Mouse (Mus musculus): Measurements from ENCODE around the gene Kif5a. TPM values are rescaled to one million over a fixed set of nuclear protein-coding genes. Genes with fewer than 3 reads are reported as not detected.

Kif5a gene
- polyA plus RNA-seq, 2 experiments, result 0.01 to 0.11 TPM

- Histone ChIP-seq H3K27me3 (ENCODE audit: control insufficient read depth, insufficient read depth, low read length) (no peaks in the 10 kb centered on the region), H3K4me3 (ENCODE audit: insufficient read depth in 1 of 2, low read depth in 2 of 2, low read length in 2 of 2) (peak overlapping the region; percentile 63 to 74), H3K4me1 (replicated peaks; ENCODE audit: control insufficient read depth in 2 of 2, insufficient read depth in 2 of 2, low read length in 1 of 2) (peaks cover 32 to 34% of the 10 kb centered on the region in 2 experiments), H3K9me3 (ENCODE audit: control insufficient read depth, low read length) (no peaks in the 10 kb centered on the region), H3K4me2 (ENCODE audit: low read depth) (peak overlapping the region; percentile 100), H3K36me3 (replicated peaks; ENCODE audit: control insufficient read depth, insufficient read depth, low read depth) (no peaks in the 10 kb centered on the region), H3K27ac (no peak overlapping the region), H3K9ac (replicated peaks) (peak overlapping the region; percentile 82)
- TF ChIP-seq CTCF (IDR thresholded peaks at IDR 0.05; ENCODE audit: low read depth) (no peak), EP300 (IDR thresholded peaks at IDR 0.05; ENCODE audit: low read depth) (no peak)
- DNase-seq (ENCODE audit: low read depth in 3 of 3, low spot score in 3 of 3) (no peak), ATAC-seq (ENCODE audit: insufficient read depth) (no peak)
- 2% methylated on average over 19 of the region's 21 CpGs for WGBS (ENCODE audit: insufficient replicate concordance)
These were observed 75.1 kb downstream of the Kif5a start for GRCm38 (mm10) chr10:127188079-127188453.

- H3K4me2 ChIP-seq (ENCODE audit: low read depth), result peak overlapping the region; percentile 100
- no peak overlapping the region for H3K9ac ChIP-seq (replicated peaks)
- DNase-seq (ENCODE audit: low read depth in 3 of 3, low spot score in 3 of 3) (no peak), ATAC-seq (ENCODE audit: insufficient read depth) (no peak)
- H3K4me3 ChIP-seq (ENCODE audit: insufficient read depth in 1 of 2, low read depth in 2 of 2, low read length in 2 of 2), result no peak overlapping the region
- H3K36me3 ChIP-seq (replicated peaks; ENCODE audit: control insufficient read depth, insufficient read depth, low read depth), result no peaks in the 10 kb centered on the region
- TF ChIP-seq CTCF (IDR thresholded peaks at IDR 0.05; ENCODE audit: low read depth), result no peak
- no peaks in the 10 kb centered on the region for H3K9me3 ChIP-seq (ENCODE audit: control insufficient read depth, low read length)
- H3K27me3 ChIP-seq (ENCODE audit: control insufficient read depth, insufficient read depth, low read length), result no peaks in the 10 kb centered on the region
- H3K4me1 ChIP-seq (replicated peaks; ENCODE audit: control insufficient read depth in 2 of 2, insufficient read depth in 2 of 2, low read length in 1 of 2), result peaks cover 32 to 34% of the 10 kb centered on the region in 2 experiments
- no peak overlapping the region for H3K27ac ChIP-seq
- WGBS (ENCODE audit: insufficient replicate concordance), result 62% methylated on average over 10 of the region's 10 CpGs
These were observed 75.6 kb downstream of the Kif5a start for GRCm38 (mm10) chr10:127187371-127188078.

- DNase-seq (ENCODE audit: low read depth in 3 of 3, low spot score in 3 of 3) (no peak), ATAC-seq (ENCODE audit: insufficient read depth) (no peak)
- TF ChIP-seq CTCF (IDR thresholded peaks at IDR 0.05; ENCODE audit: low read depth) (peak; percentile 80), EP300 (IDR thresholded peaks at IDR 0.05; ENCODE audit: low read depth) (no peak)
- 69% methylated on average over 1 of the region's 1 CpGs for WGBS (ENCODE audit: insufficient replicate concordance)
- no peaks in the 10 kb centered on the region for H3K9me3 ChIP-seq (ENCODE audit: control insufficient read depth, low read length)
- H3K4me2 ChIP-seq (ENCODE audit: low read depth), result no peak overlapping the region
- no peaks in the 10 kb centered on the region for H3K27me3 ChIP-seq (ENCODE audit: control insufficient read depth, insufficient read depth, low read length)
- no peaks in the 10 kb centered on the region for H3K36me3 ChIP-seq (replicated peaks; ENCODE audit: control insufficient read depth, insufficient read depth, low read depth)
- no peak overlapping the region for H3K27ac ChIP-seq
- no peak overlapping the region for H3K4me3 ChIP-seq (ENCODE audit: insufficient read depth in 1 of 2, low read depth in 2 of 2, low read length in 2 of 2)
- H3K4me1 ChIP-seq (replicated peaks; ENCODE audit: control insufficient read depth in 2 of 2, insufficient read depth in 2 of 2, low read length in 1 of 2), result peaks cover 23 to 29% of the 10 kb centered on the region in 2 experiments
- H3K9ac ChIP-seq (replicated peaks), result no peak overlapping the region
These were observed 76.7 kb downstream of the Kif5a start for GRCm38 (mm10) chr10:127186451-127186850.

- TF ChIP-seq CTCF (IDR thresholded peaks at IDR 0.05; ENCODE audit: low read depth) (no peak), EP300 (IDR thresholded peaks at IDR 0.05; ENCODE audit: low read depth) (no peak)
- peaks cover 17 to 20% of the 10 kb centered on the region in 2 experiments for H3K4me1 ChIP-seq (replicated peaks; ENCODE audit: control insufficient read depth in 2 of 2, insufficient read depth in 2 of 2, low read length in 1 of 2)
- H3K27ac ChIP-seq, result no peak overlapping the region
- H3K9ac ChIP-seq (replicated peaks), result no peak overlapping the region
- WGBS (ENCODE audit: insufficient replicate concordance), result 74% methylated on average over 15 of the region's 15 CpGs
- no peaks in the 10 kb centered on the region for H3K9me3 ChIP-seq (ENCODE audit: control insufficient read depth, low read length)
- peaks cover 8% of the 10 kb centered on the region for H3K27me3 ChIP-seq (ENCODE audit: control insufficient read depth, insufficient read depth, low read length)
- DNase-seq (ENCODE audit: low read depth in 3 of 3, low spot score in 3 of 3) (no peak), ATAC-seq (ENCODE audit: insufficient read depth) (no peak)
- no peak overlapping the region for H3K4me3 ChIP-seq (ENCODE audit: insufficient read depth in 1 of 2, low read depth in 2 of 2, low read length in 2 of 2)
- H3K4me2 ChIP-seq (ENCODE audit: low read depth), result no peak overlapping the region
- no peaks in the 10 kb centered on the region for H3K36me3 ChIP-seq (replicated peaks; ENCODE audit: control insufficient read depth, insufficient read depth, low read depth)
These were observed 77.6 kb downstream of the Kif5a start for GRCm38 (mm10) chr10:127185506-127185905.

- DNase-seq (ENCODE audit: low read depth in 3 of 3, low spot score in 3 of 3) (no peak), ATAC-seq (ENCODE audit: insufficient read depth) (no peak)
- Histone ChIP-seq H3K27ac (no peak overlapping the region), H3K27me3 (ENCODE audit: control insufficient read depth, insufficient read depth, low read length) (peaks cover 12% of the 10 kb centered on the region), H3K4me3 (ENCODE audit: insufficient read depth in 1 of 2, low read depth in 2 of 2, low read length in 2 of 2) (no peak overlapping the region), H3K9me3 (ENCODE audit: control insufficient read depth, low read length) (no peaks in the 10 kb centered on the region), H3K36me3 (replicated peaks; ENCODE audit: control insufficient read depth, insufficient read depth, low read depth) (no peaks in the 10 kb centered on the region), H3K9ac (replicated peaks) (no peak overlapping the region), H3K4me1 (replicated peaks; ENCODE audit: control insufficient read depth in 2 of 2, insufficient read depth in 2 of 2, low read length in 1 of 2) (peaks cover 13 to 16% of the 10 kb centered on the region in 2 experiments), H3K4me2 (ENCODE audit: low read depth) (no peak overlapping the region)
- TF ChIP-seq CTCF (IDR thresholded peaks at IDR 0.05; ENCODE audit: low read depth), result no peak
- TF ChIP-seq EP300 (IDR thresholded peaks at IDR 0.05; ENCODE audit: low read depth), result no peak
- 67% methylated on average over 9 of the region's 9 CpGs for WGBS (ENCODE audit: insufficient replicate concordance)
These were observed 78.0 kb downstream of the Kif5a start for GRCm38 (mm10) chr10:127185101-127185500.

Measured in liver, embryonic 14.5 days (tissue).